Comparison of ENCODE assay signal across 8 mouse cellular contexts in genomic region chr1:93223972-93224371, GRCm38 (mm10). TPM values are rescaled to one million over a fixed set of nuclear protein-coding genes. Genes with fewer than 3 reads are reported as not detected.
DNase-seq lines count a peak whose midpoint lies in the region; ATAC-seq and TF ChIP-seq lines count a peak whose summit lies in the region.

No protein-coding gene starts in this region.

- no peaks in the 10 kb centered on the region for H3K9me3 ChIP-seq in hindbrain, embryonic 11.5 days (ENCODE audit: control insufficient read depth, low read length)
- H3K9me3 ChIP-seq in hindbrain, embryonic 13.5 days, result no peaks in the 10 kb centered on the region
- H3K9me3 ChIP-seq in G1E (replicated peaks), result no peaks in the 10 kb centered on the region

- peak; percentile 89 for TF ChIP-seq CTCF in G1E (IDR thresholded peaks at IDR 0.05; ENCODE audit: low read depth, low read length)

- H3K27ac ChIP-seq in hindbrain, embryonic 11.5 days (ENCODE audit: low read depth, low read length), result no peak overlapping the region
- no peak overlapping the region for H3K27ac ChIP-seq in hindbrain, embryonic 13.5 days

- no peak overlapping the region for H3K4me3 ChIP-seq in hindbrain, embryonic 11.5 days (ENCODE audit: low read depth, low read length)
- H3K4me3 ChIP-seq in hindbrain, embryonic 13.5 days, result no peak overlapping the region
- H3K4me3 ChIP-seq in G1E (ENCODE audit: low read depth, low read length), result no peak overlapping the region

- H3K36me3 ChIP-seq in hindbrain, embryonic 11.5 days (ENCODE audit: control insufficient read depth, insufficient read depth, low read length), result no peaks in the 10 kb centered on the region
- no peaks in the 10 kb centered on the region for H3K36me3 ChIP-seq in hindbrain, embryonic 13.5 days
- no peaks in the 10 kb centered on the region for H3K36me3 ChIP-seq in G1E (replicated peaks)

- DNase-seq in hindbrain, embryonic 11.5 days (ENCODE audit: low spot score), result peak; percentile 63
- DNase-seq in G1E (ENCODE audit: low spot score), result peak; percentile 45
- DNase-seq in embryo, embryonic 10 days (ENCODE audit: low spot score), result peak; percentile 61
- peak; percentile 77 to 81 for DNase-seq in kidney, postnatal 4 days
- DNase-seq in naive thymus-derived CD4-positive, alpha-beta T cell, adult 2 months (ENCODE audit: low read depth), result peak; percentile 43
- peak; percentile 43 to 68 for DNase-seq in urinary bladder, postnatal 4 days (ENCODE audit: low spot score in 2 of 2)
- no peak for DNase-seq in neural tube, embryonic 10.5 days (ENCODE audit: extremely low spot score, low spot score)

- no peak overlapping the region for H3K9ac ChIP-seq in hindbrain, embryonic 11.5 days (ENCODE audit: low read depth, low read length)
- H3K9ac ChIP-seq in hindbrain, embryonic 13.5 days, result no peak overlapping the region

- WGBS in hindbrain, embryonic 11.5 days, result 3% methylated on average over 18 of the region's 18 CpGs
- 7% methylated on average over 18 of the region's 18 CpGs for WGBS in hindbrain, embryonic 13.5 days

- 0 out of 2 replicates have a peak, but pooled peaks have one; percentile 50 for ATAC-seq in hindbrain, embryonic 11.5 days (ENCODE audit: low FRiP score)
- no peak for ATAC-seq in hindbrain, embryonic 13.5 days (ENCODE audit: low FRiP score)
- no peak for ATAC-seq in G1E (ENCODE audit: extremely low read depth, insufficient number of reproducible peaks, low FRiP score, poor library complexity, severe bottlenecking)

- peaks cover 3% of the 10 kb centered on the region; the same call in 1 of the 2 replicates for H3K27me3 ChIP-seq in hindbrain, embryonic 11.5 days (ENCODE audit: control insufficient read depth, insufficient read depth, low read length)
- H3K27me3 ChIP-seq in hindbrain, embryonic 13.5 days, result peaks cover 26% of the 10 kb centered on the region
- H3K27me3 ChIP-seq in G1E (ENCODE audit: insufficient read depth, low read length), result peaks cover 4% of the 10 kb centered on the region; the same call in 1 of the 2 replicates

- 0 out of 2 replicates have a peak, but pooled peaks cover 2% of the 10 kb centered on the region for H3K4me1 ChIP-seq in hindbrain, embryonic 11.5 days (replicated peaks; ENCODE audit: control insufficient read depth, insufficient read depth, low read length)
- H3K4me1 ChIP-seq in hindbrain, embryonic 13.5 days (replicated peaks), result peaks cover 34% of the 10 kb centered on the region
- H3K4me1 ChIP-seq in G1E (ENCODE audit: insufficient read depth, low read depth, low read length), result no peaks in the 10 kb centered on the region

- no peak overlapping the region for H3K4me2 ChIP-seq in hindbrain, embryonic 11.5 days (replicated peaks; ENCODE audit: low read depth, low read length)
- no peak overlapping the region for H3K4me2 ChIP-seq in hindbrain, embryonic 13.5 days

RNA-seq across cellular contexts. Expression of gene Sned1, which starts 11.7 kb away (rescaled TPM):
- polyA plus RNA-seq in hindbrain, embryonic 11.5 days (2014; fragmentation: Nextera tagmentation; extraction: Ambion mirVana), result 1.5 and 4.0 TPM in 2 replicates
- polyA plus RNA-seq in hindbrain, embryonic 13.5 days (2015; fragmentation: Nextera tagmentation; extraction: Ambion mirVana), result 8.8 and 9.3 TPM in 2 replicates
- not detected in 2 replicates for total RNA-seq in G1E (2014; fragmentation: Nextera tagmentation)
- total RNA-seq in G1E (2017), result 0.06 and 0.22 TPM in 2 replicates
- polyA plus RNA-seq in G1E (2012), result not detected in 2 replicates

RNA-seq across cellular contexts. Expression of gene Crocc2, which starts 55.4 kb away (rescaled TPM):
- 0.09 and 0.18 TPM in 2 replicates for polyA plus RNA-seq in hindbrain, embryonic 11.5 days (2014; fragmentation: Nextera tagmentation; extraction: Ambion mirVana)
- 0.19 and 0.38 TPM in 2 replicates for polyA plus RNA-seq in hindbrain, embryonic 13.5 days (2015; fragmentation: Nextera tagmentation; extraction: Ambion mirVana)
- total RNA-seq in G1E (2014; fragmentation: Nextera tagmentation) (not detected in 2 replicates), G1E (2017) (0.06 and 0.11 TPM in 2 replicates)
- polyA plus RNA-seq in G1E (2012), result not detected in 2 replicates
